Comparison of ENCODE assay signal across 22 mouse cellular contexts in the genomic region with DNA sequence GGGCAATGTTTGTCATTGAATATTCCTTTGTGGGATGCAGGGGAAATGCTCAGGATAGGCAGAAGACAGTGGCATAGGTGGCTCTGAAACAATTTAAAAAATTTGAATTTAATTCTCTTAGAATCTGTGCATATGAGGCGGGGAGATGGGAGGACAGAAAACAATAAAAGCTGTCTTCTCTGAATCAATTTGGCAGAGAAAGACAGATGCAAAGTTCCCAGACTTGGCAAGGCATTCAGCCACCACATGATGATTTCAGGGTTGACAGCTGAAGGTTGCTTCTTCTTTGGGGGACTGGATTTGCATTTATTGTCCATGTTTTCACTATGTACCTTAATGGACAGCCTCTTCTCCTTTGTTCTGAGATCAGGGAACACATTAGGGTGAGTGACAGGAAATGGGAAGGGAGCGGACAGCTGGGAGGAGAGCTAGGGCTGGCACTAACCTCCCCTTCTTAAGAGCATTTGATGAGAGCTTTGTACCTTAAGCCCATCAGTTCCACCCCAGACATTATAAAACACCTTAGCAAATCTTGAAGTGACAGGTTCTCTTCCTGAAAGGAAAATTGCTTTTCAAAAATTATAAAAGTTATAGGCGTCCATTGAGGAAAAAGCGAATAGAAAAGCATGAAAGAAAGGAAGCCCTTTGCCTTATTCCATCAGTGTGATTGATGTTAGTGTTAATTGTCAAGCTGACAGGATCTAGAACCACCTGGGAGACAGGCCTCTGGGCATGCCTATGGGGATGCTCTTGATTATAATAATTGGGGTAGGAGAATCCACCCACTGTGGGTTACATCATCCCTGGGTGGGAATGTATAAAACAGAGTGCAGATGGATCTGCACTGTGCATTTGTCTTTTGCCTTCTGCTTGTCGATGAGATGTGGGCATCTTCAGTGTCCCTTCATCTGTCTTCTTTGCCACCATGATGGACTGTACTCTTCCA.
A peak's percentile ranks its signal among the peaks of the same experiment; 100 is the strongest.
DNase-seq lines count a peak whose midpoint lies in the region; ATAC-seq lines count a peak whose summit lies in the region.
"Had no signal": no experiment of that assay in that cellular context is flagged by ENCODE, and none has a peak within 500 bp of the region (broad histone marks: within the 10 kb centered on the region; RNA-seq: fewer than 3 reads in every experiment).

No protein-coding gene starts in this region.

- H3K9me3 ChIP-seq in hindbrain, embryonic 11.5 days (ENCODE audit: control insufficient read depth, low read length): no peaks in the 10 kb centered on the region
- H3K9me3 ChIP-seq in hindbrain, embryonic 13.5 days: peaks cover 4% of the 10 kb centered on the region
- H3K9me3 ChIP-seq: hindbrain, embryonic 15.5 days; liver, embryonic 12.5 days; neural tube, embryonic 15.5 days had no signal

- H3K36me3 ChIP-seq in hindbrain, embryonic 11.5 days (ENCODE audit: control insufficient read depth, insufficient read depth, low read length): no peaks in the 10 kb centered on the region
- no peaks in the 10 kb centered on the region for H3K36me3 ChIP-seq in hindbrain, embryonic 13.5 days
- H3K36me3 ChIP-seq: hindbrain, embryonic 15.5 days; limb, embryonic 13.5 days; liver, embryonic 12.5 days; neural tube, embryonic 15.5 days had no signal

- no peaks in the 10 kb centered on the region for H3K27me3 ChIP-seq in hindbrain, embryonic 11.5 days (ENCODE audit: control insufficient read depth, insufficient read depth, low read length)
- no peaks in the 10 kb centered on the region for H3K27me3 ChIP-seq in hindbrain, embryonic 13.5 days
- H3K27me3 ChIP-seq: hindbrain, embryonic 15.5 days; limb, embryonic 13.5 days; liver, embryonic 12.5 days; neural tube, embryonic 15.5 days had no signal

- H3K9ac ChIP-seq in hindbrain, embryonic 11.5 days (ENCODE audit: low read depth, low read length): no peak overlapping the region
- H3K9ac ChIP-seq in hindbrain, embryonic 13.5 days: no peak overlapping the region
- H3K9ac ChIP-seq: hindbrain, embryonic 15.5 days; limb, embryonic 13.5 days; liver, embryonic 12.5 days; neural tube, embryonic 15.5 days had no signal

- no peak overlapping the region for H3K27ac ChIP-seq in hindbrain, embryonic 11.5 days (ENCODE audit: low read depth, low read length)
- H3K27ac ChIP-seq in hindbrain, embryonic 13.5 days: no peak overlapping the region
- H3K27ac ChIP-seq: heart, adult 2 months; hindbrain, embryonic 15.5 days; limb, embryonic 13.5 days; liver, embryonic 12.5 days; neural tube, embryonic 15.5 days had no signal

- ATAC-seq in hindbrain, embryonic 11.5 days (ENCODE audit: low FRiP score): no peak
- ATAC-seq in hindbrain, embryonic 13.5 days (ENCODE audit: low FRiP score): no peak
- ATAC-seq in cerebellum, adult (ENCODE audit: insufficient number of reproducible peaks, low FRiP score, low TSS enrichment): no peak
- no peak for ATAC-seq in CD4-positive, CD25-positive, alpha-beta regulatory T cell, adult 4 months
- ATAC-seq: liver, embryonic 12.5 days had no signal

- no peak overlapping the region for H3K4me2 ChIP-seq in hindbrain, embryonic 11.5 days (replicated peaks; ENCODE audit: low read depth, low read length)
- H3K4me2 ChIP-seq in hindbrain, embryonic 13.5 days: no peak overlapping the region
- H3K4me2 ChIP-seq: hindbrain, embryonic 15.5 days; limb, embryonic 13.5 days; liver, embryonic 12.5 days; neural tube, embryonic 15.5 days had no signal

- WGBS in hindbrain, embryonic 11.5 days: 76% methylated on average over 5 of the region's 5 CpGs
- 69% methylated on average over 5 of the region's 5 CpGs for WGBS in hindbrain, embryonic 13.5 days

- no peak overlapping the region for H3K4me3 ChIP-seq in hindbrain, embryonic 11.5 days (ENCODE audit: low read depth, low read length)
- no peak overlapping the region for H3K4me3 ChIP-seq in hindbrain, embryonic 13.5 days
- H3K4me3 ChIP-seq: heart, adult 2 months; hindbrain, embryonic 15.5 days; limb, embryonic 13.5 days; liver, embryonic 12.5 days; neural tube, embryonic 15.5 days had no signal

- no peaks in the 10 kb centered on the region for H3K4me1 ChIP-seq in hindbrain, embryonic 11.5 days (replicated peaks; ENCODE audit: control insufficient read depth, insufficient read depth, low read length)
- H3K4me1 ChIP-seq in hindbrain, embryonic 13.5 days (replicated peaks): no peaks in the 10 kb centered on the region; the same call in 1 of the 2 replicates
- H3K4me1 ChIP-seq: hindbrain, embryonic 15.5 days; limb, embryonic 13.5 days; liver, embryonic 12.5 days; neural tube, embryonic 15.5 days had no signal

- DNase-seq in hindbrain, embryonic 11.5 days (ENCODE audit: low spot score): peak; percentile 4
- peak; percentile 11 for DNase-seq in Muller cell, postnatal 12 days (ENCODE audit: inconsistent ontology term)
- DNase-seq in brain, adult 2 months (ENCODE audit: low read depth, low spot score): peak; percentile 42
- DNase-seq in layer of hippocampus, postnatal 36 days: peak; percentile 21 to 24
- DNase-seq in gastrocnemius, adult 18-20 months (ENCODE audit: low spot score): no peak
- DNase-seq: adrenal gland, postnatal 10 days; cerebellum, adult 9-11 months; gastrocnemius, postnatal 36 days; heart, adult 2 months; kidney, adult 8-10 months; kidney, postnatal 10 days; lung, adult 18-20 months; lung, postnatal 10 days; right cerebral cortex, postnatal 14 days; thymus, postnatal 14 days had no signal
